Mouse (Mus musculus) testis, adult 2 months (tissue): ENCODE data around the gene Epb41. TPM values are rescaled to one million over a fixed set of nuclear protein-coding genes. Genes with fewer than 3 reads are reported as not detected.

Experiments
- H3K27ac ChIP-seq: fragments of 200-500 bp; 2 replicates; pipeline ENCODE4 v1.5.1; 2012; ENCODE audit warnings: low read depth, low read length; ENCODE audit not compliant: control insufficient read depth, insufficient read depth
- H3K27me3 ChIP-seq: fragments of 200-500 bp; 2 replicates; pipeline ENCODE4 v1.6.1; 2012; ENCODE audit warnings: mild to moderate bottlenecking, low read length, moderate library complexity; ENCODE audit not compliant: control insufficient read depth, insufficient read depth
- H3K36me3 ChIP-seq: fragments of 200-500 bp; 2 replicates; pipeline ENCODE4 v1.6.1; 2012; ENCODE audit warnings: mild to moderate bottlenecking, low read length; ENCODE audit not compliant: control insufficient read depth, insufficient read depth
- H3K4me1 ChIP-seq: fragments of 200-500 bp; 2 replicates; pipeline ENCODE4 v1.6.1; 2012; ENCODE audit warnings: low read length; ENCODE audit not compliant: control insufficient read depth, insufficient read depth
- H3K4me3 ChIP-seq: fragments of 200-500 bp; 2 replicates; pipeline ENCODE4 v1.5.1; 2012; ENCODE audit warnings: low read depth, mild to moderate bottlenecking, low read length, moderate library complexity, mixed read lengths; ENCODE audit not compliant: control insufficient read depth
- CTCF ChIP-seq: fragments of 200-500 bp; IDR thresholded peaks from 2 replicates; pipeline ENCODE4 v1.5.1; 2012; ENCODE audit warnings: low read depth, mild to moderate bottlenecking, inconsistent platforms, low read length, moderate library complexity; ENCODE audit not compliant: control insufficient read depth, insufficient read depth, insufficient replicate concordance
- POLR2A ChIP-seq: fragments of 200-500 bp; IDR thresholded peaks from 2 replicates; pipeline ENCODE4 v1.6.1; 2012; ENCODE audit warnings: low read depth, mild to moderate bottlenecking, inconsistent platforms, low read length, moderate library complexity; ENCODE audit not compliant: control insufficient read depth
- polyA plus RNA-seq: library from polyadenylated mRNA; depleted of rRNA; stranded (reverse); fragments of >200 nt; gene quantifications from 2 replicates; pipeline ENCODE4 v1.2.3, GENCODE M21; 2012; rRNA removed

Epb41 gene
- polyA plus RNA-seq = 8.7 and 9.6 TPM in 2 replicates

- Histone ChIP-seq H3K4me1 (peaks cover 23% of the 10 kb centered on the region), H3K36me3 (no peaks in the 10 kb centered on the region), H3K27ac (no peak within 1 kb of the TSS), H3K4me3 (peak within 1 kb of the TSS; percentile 84), H3K27me3 (peaks cover 3% of the 10 kb centered on the region; the same call in 1 of the 2 replicates)
- TF ChIP-seq POLR2A = no peak
- no peak for TF ChIP-seq CTCF
Observed at GRCm38 (mm10) chr4:132074933-132075769, at the start of gene Epb41. Gene Epb41, minus strand, starts transcription at chr4:132075321.

GRCm38 (mm10) chr4:132123166-132123565 is 48.0 kb upstream of the Epb41 start:
- H3K27ac ChIP-seq = no peak overlapping the region
- TF ChIP-seq CTCF = no peak
- TF ChIP-seq POLR2A = no peak
- no peaks in the 10 kb centered on the region for H3K27me3 ChIP-seq
- no peaks in the 10 kb centered on the region for H3K4me1 ChIP-seq
- no peak overlapping the region for H3K4me3 ChIP-seq
- H3K36me3 ChIP-seq = no peaks in the 10 kb centered on the region

GRCm38 (mm10) chr4:132121674-132122073 is 46.6 kb upstream of the Epb41 start:
- no peaks in the 10 kb centered on the region for H3K36me3 ChIP-seq
- peak; percentile 51; the same call in 1 of the 2 replicates for TF ChIP-seq CTCF
- TF ChIP-seq POLR2A = no peak
- no peaks in the 10 kb centered on the region for H3K4me1 ChIP-seq
- no peak overlapping the region for H3K4me3 ChIP-seq
- H3K27me3 ChIP-seq = no peaks in the 10 kb centered on the region
- no peak overlapping the region for H3K27ac ChIP-seq

GRCm38 (mm10) chr4:132119566-132119965 is 44.4 kb upstream of the Epb41 start:
- Histone ChIP-seq H3K27ac (no peak overlapping the region), H3K4me3 (no peak overlapping the region), H3K4me1 (no peaks in the 10 kb centered on the region), H3K27me3 (no peaks in the 10 kb centered on the region), H3K36me3 (no peaks in the 10 kb centered on the region)
- TF ChIP-seq POLR2A = no peak
- no peak for TF ChIP-seq CTCF

GRCm38 (mm10) chr4:132116315-132116714 is 41.2 kb upstream of the Epb41 start:
- Histone ChIP-seq H3K4me1 (peaks cover 9% of the 10 kb centered on the region), H3K36me3 (no peaks in the 10 kb centered on the region), H3K27me3 (no peaks in the 10 kb centered on the region), H3K4me3 (no peak overlapping the region), H3K27ac (no peak overlapping the region)
- TF ChIP-seq POLR2A (no peak), CTCF (no peak)

GRCm38 (mm10) chr4:132113411-132114095 is 38.4 kb upstream of the Epb41 start:
- Histone ChIP-seq H3K36me3 (no peaks in the 10 kb centered on the region), H3K27ac (no peak overlapping the region), H3K4me3 (peak overlapping the region; percentile 41), H3K27me3 (no peaks in the 10 kb centered on the region), H3K4me1 (peaks cover 9% of the 10 kb centered on the region)
- no peak; the same call in 1 of the 2 replicates for TF ChIP-seq CTCF

GRCm38 (mm10) chr4:132111227-132111626 is 36.1 kb upstream of the Epb41 start:
- TF ChIP-seq CTCF (no peak), POLR2A (no peak)
- H3K4me1 ChIP-seq = peaks cover 9% of the 10 kb centered on the region
- no peak overlapping the region for H3K27ac ChIP-seq
- H3K36me3 ChIP-seq = no peaks in the 10 kb centered on the region
- no peaks in the 10 kb centered on the region for H3K27me3 ChIP-seq
- H3K4me3 ChIP-seq = no peak overlapping the region

GRCm38 (mm10) chr4:132108221-132108620 is 33.1 kb upstream of the Epb41 start:
- H3K4me3 ChIP-seq = no peak overlapping the region
- no peak overlapping the region for H3K27ac ChIP-seq
- H3K36me3 ChIP-seq = no peaks in the 10 kb centered on the region
- H3K27me3 ChIP-seq = no peaks in the 10 kb centered on the region
- H3K4me1 ChIP-seq = peaks cover 2% of the 10 kb centered on the region
- TF ChIP-seq POLR2A (no peak), CTCF (no peak)
